Mouse (Mus musculus): ENCODE results near the gene Rhob. TPM values are rescaled to one million over a fixed set of nuclear protein-coding genes. Genes with fewer than 3 reads are reported as not detected.

The Rhob gene
- polyA plus RNA-seq, 1 experiment: 415 TPM

- Histone ChIP-seq H3K79me2 (ENCODE audit: control insufficient read depth, insufficient read depth) (no peaks in the 10 kb centered on the region), H3K4me2 (ENCODE audit: low read depth) (peak overlapping the region; percentile 41), H3ac (ENCODE audit: control insufficient read depth, insufficient read length) (no peak overlapping the region), H3K36me3 (ENCODE audit: control insufficient read depth, insufficient read depth) (no peaks in the 10 kb centered on the region), H3K4me3 (no peak overlapping the region), H3K27me3 (ENCODE audit: control insufficient read depth, insufficient read depth, insufficient read length) (no peaks in the 10 kb centered on the region)
- peak; percentile 74 for TF ChIP-seq TCF3 (IDR thresholded peaks at IDR 0.05; ENCODE audit: insufficient read length, low read depth)
- TF ChIP-seq E2F4 (IDR thresholded peaks at IDR 0.05; ENCODE audit: insufficient read depth): no peak
- no peak for TF ChIP-seq POLR2A (IDR thresholded peaks at IDR 0.05; ENCODE audit: insufficient read length, low read depth)
- TF ChIP-seq MAX (IDR thresholded peaks at IDR 0.05; ENCODE audit: low read depth): no peak
- no peak for TF ChIP-seq CEBPB (IDR thresholded peaks at IDR 0.05; ENCODE audit: insufficient read depth, poor library complexity, severe bottlenecking)
- peak; percentile 44 for TF ChIP-seq TCF12 (IDR thresholded peaks at IDR 0.05; ENCODE audit: insufficient read depth, poor library complexity, severe bottlenecking)
- TF ChIP-seq REST (IDR thresholded peaks at IDR 0.05; ENCODE audit: insufficient read depth, insufficient read length): no peak
- TF ChIP-seq SRF (IDR thresholded peaks at IDR 0.05; ENCODE audit: control insufficient read depth, insufficient read length, low read depth): no peak
- TF ChIP-seq MYOD1 (IDR thresholded peaks at IDR 0.05; ENCODE audit: control insufficient read depth in 1 of 3, insufficient read length in 2 of 3, low read depth in 2 of 3): peak in 2 of 3 experiments; percentile 77 to 89
- no peak for TF ChIP-seq USF1 (IDR thresholded peaks at IDR 0.05; ENCODE audit: low read depth)
- TF ChIP-seq MYOG (IDR thresholded peaks at IDR 0.05; ENCODE audit: control insufficient read depth in 1 of 3, insufficient read depth in 1 of 3, insufficient read length in 2 of 3, low read depth in 2 of 3): peak; percentile 43 to 98 (median 86)
- TF ChIP-seq POLR2AphosphoS2 (IDR thresholded peaks at IDR 0.05; ENCODE audit: insufficient read length, low read depth): no peak
Measured at GRCm38 (mm10) chr12:8457052-8457451, 42.8 kb downstream of the Rhob start.

- no peak for TF ChIP-seq SRF (IDR thresholded peaks at IDR 0.05; ENCODE audit: control insufficient read depth, insufficient read length, low read depth)
- no peak for TF ChIP-seq POLR2A (IDR thresholded peaks at IDR 0.05; ENCODE audit: insufficient read length, low read depth)
- TF ChIP-seq MAX (IDR thresholded peaks at IDR 0.05; ENCODE audit: low read depth): no peak
- no peak for TF ChIP-seq E2F4 (IDR thresholded peaks at IDR 0.05; ENCODE audit: insufficient read depth)
- no peak for TF ChIP-seq USF1 (IDR thresholded peaks at IDR 0.05; ENCODE audit: low read depth)
- no peak for TF ChIP-seq CEBPB (IDR thresholded peaks at IDR 0.05; ENCODE audit: insufficient read depth, poor library complexity, severe bottlenecking)
- no peak for TF ChIP-seq MYOD1 (IDR thresholded peaks at IDR 0.05; ENCODE audit: control insufficient read depth in 1 of 3, insufficient read length in 2 of 3, low read depth in 2 of 3)
- no peak for TF ChIP-seq MYOG (IDR thresholded peaks at IDR 0.05; ENCODE audit: control insufficient read depth in 1 of 3, insufficient read depth in 1 of 3, insufficient read length in 2 of 3, low read depth in 2 of 3)
- TF ChIP-seq POLR2AphosphoS2 (IDR thresholded peaks at IDR 0.05; ENCODE audit: insufficient read length, low read depth): no peak
- TF ChIP-seq TCF3 (IDR thresholded peaks at IDR 0.05; ENCODE audit: insufficient read length, low read depth): no peak
- no peak for TF ChIP-seq TCF12 (IDR thresholded peaks at IDR 0.05; ENCODE audit: insufficient read depth, poor library complexity, severe bottlenecking)
- TF ChIP-seq REST (IDR thresholded peaks at IDR 0.05; ENCODE audit: insufficient read depth, insufficient read length): no peak
- H3ac ChIP-seq (ENCODE audit: control insufficient read depth, insufficient read length): no peak overlapping the region
Measured at GRCm38 (mm10) chr12:8455046-8455445, 44.8 kb downstream of the Rhob start.

GRCm38 (mm10) chr12:8454487-8454886 is 45.3 kb downstream of the Rhob start:
- Histone ChIP-seq H3K4me3 (no peak overlapping the region), H3ac (ENCODE audit: control insufficient read depth, insufficient read length) (no peak overlapping the region), H3K4me2 (ENCODE audit: low read depth) (peak overlapping the region; percentile 62), H3K79me2 (ENCODE audit: control insufficient read depth, insufficient read depth) (no peaks in the 10 kb centered on the region), H3K27me3 (ENCODE audit: control insufficient read depth, insufficient read depth, insufficient read length) (no peaks in the 10 kb centered on the region), H3K36me3 (ENCODE audit: control insufficient read depth, insufficient read depth) (no peaks in the 10 kb centered on the region)
- TF ChIP-seq MYOG (IDR thresholded peaks at IDR 0.05; ENCODE audit: control insufficient read depth in 1 of 3, insufficient read depth in 1 of 3, insufficient read length in 2 of 3, low read depth in 2 of 3) (peak in 1 of 3 experiments; percentile 49), USF1 (IDR thresholded peaks at IDR 0.05; ENCODE audit: low read depth) (peak; percentile 34), MYOD1 (IDR thresholded peaks at IDR 0.05; ENCODE audit: control insufficient read depth in 1 of 3, insufficient read length in 2 of 3, low read depth in 2 of 3) (peak in 1 of 3 experiments; percentile 47), REST (IDR thresholded peaks at IDR 0.05; ENCODE audit: insufficient read depth, insufficient read length) (no peak)

More at GRCm38 (mm10) chr12:8455046-8455445, 44.8 kb downstream of the Rhob start:
- Histone ChIP-seq H3K27me3 (ENCODE audit: control insufficient read depth, insufficient read depth, insufficient read length) (no peaks in the 10 kb centered on the region), H3K4me2 (ENCODE audit: low read depth) (peak overlapping the region; percentile 54), H3K36me3 (ENCODE audit: control insufficient read depth, insufficient read depth) (no peaks in the 10 kb centered on the region), H3K79me2 (ENCODE audit: control insufficient read depth, insufficient read depth) (no peaks in the 10 kb centered on the region), H3K4me3 (no peak overlapping the region)

GRCm38 (mm10) chr12:8452766-8453621 is 46.8 kb downstream of the Rhob start:
- Histone ChIP-seq H3ac (ENCODE audit: control insufficient read depth, insufficient read length) (no peak overlapping the region), H3K4me2 (ENCODE audit: low read depth) (peak overlapping the region; percentile 62), H3K27me3 (ENCODE audit: control insufficient read depth, insufficient read depth, insufficient read length) (no peaks in the 10 kb centered on the region), H3K4me3 (no peak overlapping the region), H3K79me2 (ENCODE audit: control insufficient read depth, insufficient read depth) (no peaks in the 10 kb centered on the region), H3K36me3 (ENCODE audit: control insufficient read depth, insufficient read depth) (no peaks in the 10 kb centered on the region)
- peak in 2 of 3 experiments; percentile 12 to 73 for TF ChIP-seq MYOG (IDR thresholded peaks at IDR 0.05; ENCODE audit: control insufficient read depth in 1 of 3, insufficient read depth in 1 of 3, insufficient read length in 2 of 3, low read depth in 2 of 3)
- TF ChIP-seq POLR2A (IDR thresholded peaks at IDR 0.05; ENCODE audit: insufficient read length, low read depth): peak; percentile 32
- peak in 2 of 3 experiments; percentile 56 to 77 for TF ChIP-seq MYOD1 (IDR thresholded peaks at IDR 0.05; ENCODE audit: control insufficient read depth in 1 of 3, insufficient read length in 2 of 3, low read depth in 2 of 3)
- no peak for TF ChIP-seq SRF (IDR thresholded peaks at IDR 0.05; ENCODE audit: control insufficient read depth, insufficient read length, low read depth)
